ENCODE assay signal across 16 mouse cellular contexts in the genomic region with DNA sequence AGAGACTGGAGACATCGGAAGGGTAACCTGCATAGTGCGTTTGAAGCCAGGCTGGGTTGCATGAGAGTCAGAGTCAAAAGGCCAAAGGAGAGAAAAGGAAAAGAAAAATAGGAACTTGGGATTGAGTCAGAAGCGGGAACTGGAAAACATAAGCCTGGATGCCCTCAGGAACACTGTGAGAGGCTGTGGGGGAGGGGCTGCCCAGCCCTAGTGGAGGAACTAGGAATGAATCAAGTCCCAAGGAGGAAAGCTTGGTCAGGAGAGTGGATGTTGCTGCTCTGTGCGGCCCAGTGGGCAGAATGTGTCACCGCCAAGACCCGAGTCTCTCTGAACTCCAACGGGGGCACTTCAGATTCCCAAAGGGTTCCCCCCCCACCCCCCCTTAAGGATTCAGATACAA. TPM values are rescaled to one million over a fixed set of nuclear protein-coding genes. Genes with fewer than 3 reads are reported as not detected.
A peak's percentile ranks its signal among the peaks of the same experiment; 100 is the strongest.
DNase-seq lines count a peak whose midpoint lies in the region; ATAC-seq and TF ChIP-seq lines count a peak whose summit lies in the region.
"Had no signal": no experiment of that assay in that cellular context is flagged by ENCODE, and none has a peak within 500 bp of the region (broad histone marks: within the 10 kb centered on the region; RNA-seq: fewer than 3 reads in every experiment).

No protein-coding gene starts in this region.

- H3K27me3 ChIP-seq in kidney, embryonic 14.5 days (ENCODE audit: control insufficient read depth, insufficient read depth, low read length), result no peaks in the 10 kb centered on the region
- no peaks in the 10 kb centered on the region for H3K27me3 ChIP-seq in kidney, adult 2 months (replicated peaks; ENCODE audit: control insufficient read depth, insufficient read depth, low read length)
- no peaks in the 10 kb centered on the region for H3K27me3 ChIP-seq in midbrain, postnatal 0 days (ENCODE audit: insufficient read depth, low read length)
- H3K27me3 ChIP-seq in midbrain, embryonic 14.5 days (ENCODE audit: control insufficient read depth, insufficient read depth, low read length), result no peaks in the 10 kb centered on the region
- H3K27me3 ChIP-seq: embryonic facial prominence, embryonic 12.5 days; limb, embryonic 13.5 days; midbrain, embryonic 15.5 days; stomach, embryonic 15.5 days had no signal

- TF ChIP-seq POLR2A in kidney, adult 2 months (IDR thresholded peaks at IDR 0.05; ENCODE audit: low read depth, low read length), result no peak

- DNase-seq in adrenal gland, postnatal 10 days, result peak; percentile 47
- DNase-seq in adrenal gland, adult 18-20 months (ENCODE audit: low spot score in 2 of 2), result no peak
- DNase-seq in kidney, adult 2 months, result no peak
- no peak for DNase-seq in midbrain, postnatal 0 days (ENCODE audit: low spot score)
- DNase-seq in midbrain, embryonic 14.5 days, result no peak
- DNase-seq in B cell, adult 2 months, result no peak
- DNase-seq in layer of hippocampus, postnatal 36 days, result no peak
- DNase-seq: adrenal gland, adult 8-10 months; cerebellum, adult 11-12 months; gastrocnemius, postnatal 10 days; right cerebral cortex, postnatal 25 days had no signal

- peak; percentile 46; the same call in 1 of the 2 replicates for ATAC-seq in kidney, embryonic 14.5 days (ENCODE audit: low FRiP score, low TSS enrichment)
- ATAC-seq in midbrain, postnatal 0 days (ENCODE audit: low FRiP score), result no peak
- no peak for ATAC-seq in midbrain, embryonic 14.5 days (ENCODE audit: low FRiP score, low TSS enrichment)
- ATAC-seq: midbrain, embryonic 15.5 days had no signal

- H3K9ac ChIP-seq in kidney, embryonic 14.5 days (ENCODE audit: low read depth, low read length), result no peak overlapping the region
- no peak overlapping the region for H3K9ac ChIP-seq in midbrain, postnatal 0 days (replicated peaks; ENCODE audit: low read length, poor library complexity, severe bottlenecking)
- no peak overlapping the region for H3K9ac ChIP-seq in midbrain, embryonic 14.5 days (replicated peaks; ENCODE audit: low read length)
- H3K9ac ChIP-seq: embryonic facial prominence, embryonic 12.5 days; limb, embryonic 13.5 days; midbrain, embryonic 15.5 days; stomach, embryonic 15.5 days had no signal

- no peak for TF ChIP-seq CTCF in kidney, adult 2 months (conservative IDR thresholded peaks at IDR 0.05; ENCODE audit: insufficient read depth, insufficient read length, low read depth, low read length)
- TF ChIP-seq CTCF in midbrain, postnatal 0 days (IDR thresholded peaks at IDR 0.05), result 0 out of 2 replicates have a peak, but pooled peaks have one; percentile 7

- H3K36me3 ChIP-seq in kidney, embryonic 14.5 days (ENCODE audit: control insufficient read depth, insufficient read depth, low read length), result no peaks in the 10 kb centered on the region
- no peaks in the 10 kb centered on the region for H3K36me3 ChIP-seq in kidney, adult 2 months (ENCODE audit: control insufficient read depth, insufficient read depth, low read length)
- H3K36me3 ChIP-seq in midbrain, postnatal 0 days (ENCODE audit: insufficient read depth, low read length), result no peaks in the 10 kb centered on the region
- H3K36me3 ChIP-seq in midbrain, embryonic 14.5 days (ENCODE audit: control insufficient read depth, insufficient read depth, low read length), result no peaks in the 10 kb centered on the region
- H3K36me3 ChIP-seq: embryonic facial prominence, embryonic 12.5 days; limb, embryonic 13.5 days; midbrain, embryonic 15.5 days; stomach, embryonic 15.5 days had no signal

- H3K27ac ChIP-seq in kidney, embryonic 14.5 days (ENCODE audit: low read depth, low read length), result no peak overlapping the region
- no peak overlapping the region for H3K27ac ChIP-seq in kidney, adult 2 months (ENCODE audit: insufficient read depth, low read depth, low read length)
- no peak overlapping the region for H3K27ac ChIP-seq in midbrain, postnatal 0 days (ENCODE audit: low read depth, low read length)
- H3K27ac ChIP-seq in midbrain, embryonic 14.5 days (replicated peaks; ENCODE audit: low read depth, low read length), result no peak overlapping the region
- H3K27ac ChIP-seq: embryonic facial prominence, embryonic 12.5 days; limb, embryonic 13.5 days; midbrain, embryonic 15.5 days; stomach, embryonic 15.5 days had no signal

- H3K4me2 ChIP-seq in kidney, embryonic 14.5 days (replicated peaks; ENCODE audit: low read depth, low read length), result no peak overlapping the region
- no peak overlapping the region for H3K4me2 ChIP-seq in midbrain, postnatal 0 days (ENCODE audit: low read depth, low read length, poor library complexity, severe bottlenecking)
- H3K4me2 ChIP-seq in midbrain, embryonic 14.5 days (ENCODE audit: low read length), result no peak overlapping the region
- H3K4me2 ChIP-seq: embryonic facial prominence, embryonic 12.5 days; limb, embryonic 13.5 days; midbrain, embryonic 15.5 days; stomach, embryonic 15.5 days had no signal

- 73% methylated on average over 7 of the region's 7 CpGs for WGBS in kidney, embryonic 14.5 days
- 75% methylated on average over 7 of the region's 7 CpGs for WGBS in kidney, adult 2 months
- 74% methylated on average over 7 of the region's 7 CpGs for WGBS in midbrain, postnatal 0 days
- 70% methylated on average over 7 of the region's 7 CpGs for WGBS in midbrain, embryonic 14.5 days

- H3K4me1 ChIP-seq in kidney, embryonic 14.5 days (ENCODE audit: control insufficient read depth, insufficient read depth, low read length), result no peaks in the 10 kb centered on the region
- H3K4me1 ChIP-seq in kidney, adult 2 months (ENCODE audit: control insufficient read depth, insufficient read depth, low read length), result no peaks in the 10 kb centered on the region
- no peaks in the 10 kb centered on the region for H3K4me1 ChIP-seq in midbrain, postnatal 0 days (ENCODE audit: insufficient read depth, low read length)
- H3K4me1 ChIP-seq in midbrain, embryonic 14.5 days (ENCODE audit: control insufficient read depth, insufficient read depth, low read length), result no peaks in the 10 kb centered on the region
- H3K4me1 ChIP-seq: midbrain, embryonic 15.5 days; stomach, embryonic 15.5 days had no signal

- no peak overlapping the region for H3K4me3 ChIP-seq in kidney, embryonic 14.5 days (ENCODE audit: low read length)
- no peak overlapping the region for H3K4me3 ChIP-seq in kidney, adult 2 months (ENCODE audit: insufficient read depth, low read depth, low read length)
- no peak overlapping the region for H3K4me3 ChIP-seq in midbrain, postnatal 0 days (ENCODE audit: low read depth, low read length)
- no peak overlapping the region for H3K4me3 ChIP-seq in midbrain, embryonic 14.5 days (replicated peaks; ENCODE audit: low read depth, low read length)
- H3K4me3 ChIP-seq: embryonic facial prominence, embryonic 12.5 days; limb, embryonic 13.5 days; midbrain, embryonic 15.5 days; stomach, embryonic 15.5 days had no signal

- H3K9me3 ChIP-seq in kidney, embryonic 14.5 days (ENCODE audit: control insufficient read depth, low read length), result no peaks in the 10 kb centered on the region
- no peaks in the 10 kb centered on the region for H3K9me3 ChIP-seq in midbrain, postnatal 0 days (ENCODE audit: low read length)
- no peaks in the 10 kb centered on the region for H3K9me3 ChIP-seq in midbrain, embryonic 14.5 days (ENCODE audit: control insufficient read depth, low read length)
- H3K9me3 ChIP-seq: embryonic facial prominence, embryonic 12.5 days; limb, embryonic 13.5 days; midbrain, embryonic 15.5 days; stomach, embryonic 15.5 days had no signal

RNA-seq across cellular contexts. Expression of a gene that starts 27.4 kb away (rescaled TPM):
- 10 to 100 TPM; 28.1 to 37.2 TPM for total RNA-seq in adrenal gland, postnatal 10 days (2021)
- 10 to 100 TPM; 56.6 to 57.9 TPM for total RNA-seq in adrenal gland, adult 18-20 months (2021)
- polyA plus RNA-seq in kidney, embryonic 14.5 days (2014; fragmentation: Nextera tagmentation; extraction: Ambion mirVana), result 4.3 and 7.4 TPM in 2 replicates
- polyA plus RNA-seq in kidney, adult 2 months (2012; rRNA removed), result 4.6 and 5.9 TPM in 2 replicates
- total RNA-seq in midbrain, postnatal 0 days (2014; rRNA removed), result 36.9 and 38.7 TPM in 2 replicates
- 12.5 and 13.0 TPM in 2 replicates for polyA plus RNA-seq in midbrain, postnatal 0 days (2015; fragmentation: Nextera tagmentation; extraction: Ambion mirVana)
- polyA plus RNA-seq in midbrain, embryonic 14.5 days (2014; fragmentation: Nextera tagmentation; extraction: Ambion mirVana), result 9.2 and 9.6 TPM in 2 replicates
- total RNA-seq in layer of hippocampus, postnatal 36 days (2021), result 10 to 100 TPM; 49.9 to 50.3 TPM
